Mouse (Mus musculus): ENCODE measurements at regions not wholly inside any gene's neighbourhood (a gene's known extent, or its start where the extent isn't known, plus 50 kb on each side); places are given as distances from the start of the nearest gene placed in this dataset.

- Histone ChIP-seq H3K9me3 (ENCODE audit: control insufficient read depth, low read length) (no peaks in the 10 kb centered on the region), H3K27me3 (ENCODE audit: control insufficient read depth, insufficient read depth, low read length) (no peaks in the 10 kb centered on the region), H3K27ac (replicated peaks; ENCODE audit: low read depth, low read length) (no peak overlapping the region), H3K4me1 (ENCODE audit: control insufficient read depth, insufficient read depth, low read length) (no peaks in the 10 kb centered on the region), H3K4me3 (replicated peaks; ENCODE audit: low read length) (no peak overlapping the region), H3K4me2 (replicated peaks; ENCODE audit: low read depth, low read length, severe bottlenecking) (no peak overlapping the region), H3K9ac (ENCODE audit: low read depth, low read length, severe bottlenecking) (no peak overlapping the region), H3K36me3 (ENCODE audit: control insufficient read depth, insufficient read depth, low read length) (no peaks in the 10 kb centered on the region)
- no peak for TF ChIP-seq POLR2A (IDR thresholded peaks at IDR 0.05; ENCODE audit: borderline replicate concordance, extremely low read depth, insufficient read depth, insufficient read length)
- DNase-seq (ENCODE audit: low spot score), result no peak
- ATAC-seq (ENCODE audit: low FRiP score, low read depth), result no peak
- WGBS, result 41% methylated on average over 3 of the region's 3 CpGs
Observed at GRCm38 (mm10) chr19:49931202-49931601, 747.2 kb downstream of the Sorcs1 start.

GRCm38 (mm10) chr19:49911738-49912137 is 766.7 kb downstream of the Sorcs1 start:
- Histone ChIP-seq H3K9ac (ENCODE audit: low read depth, low read length, severe bottlenecking) (no peak overlapping the region), H3K27me3 (ENCODE audit: control insufficient read depth, insufficient read depth, low read length) (no peaks in the 10 kb centered on the region), H3K36me3 (ENCODE audit: control insufficient read depth, insufficient read depth, low read length) (no peaks in the 10 kb centered on the region), H3K9me3 (ENCODE audit: control insufficient read depth, low read length) (no peaks in the 10 kb centered on the region), H3K4me1 (ENCODE audit: control insufficient read depth, insufficient read depth, low read length) (no peaks in the 10 kb centered on the region), H3K4me3 (replicated peaks; ENCODE audit: low read length) (no peak overlapping the region), H3K27ac (replicated peaks; ENCODE audit: low read depth, low read length) (no peak overlapping the region), H3K4me2 (replicated peaks; ENCODE audit: low read depth, low read length, severe bottlenecking) (no peak overlapping the region)
- WGBS, result 69% methylated on average over 3 of the region's 3 CpGs
- ATAC-seq (ENCODE audit: low FRiP score, low read depth) (no peak), DNase-seq (ENCODE audit: low spot score) (no peak)
- no peak for TF ChIP-seq POLR2A (IDR thresholded peaks at IDR 0.05; ENCODE audit: borderline replicate concordance, extremely low read depth, insufficient read depth, insufficient read length)

DNA sequence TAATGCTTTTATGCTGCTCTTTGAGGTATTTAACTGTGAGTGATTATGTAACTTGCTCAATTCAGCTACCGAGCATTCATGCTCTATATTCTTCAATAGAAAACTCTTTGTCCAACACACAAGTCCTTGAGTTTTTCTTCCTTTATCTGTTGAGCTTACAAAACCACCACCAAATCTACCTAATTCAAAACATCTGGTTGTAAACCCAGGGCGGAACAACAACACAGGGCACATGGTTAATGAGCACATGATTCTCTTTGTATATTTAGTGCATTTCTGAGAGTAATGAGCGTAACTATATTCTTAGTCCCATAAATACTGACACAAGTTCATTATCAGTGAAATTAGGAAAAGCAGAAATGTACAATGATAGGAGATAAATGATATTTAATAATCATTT is 798.2 kb downstream of the Sorcs1 start:
- no peak for DNase-seq (ENCODE audit: low spot score)
- 28% methylated on average over 3 of the region's 3 CpGs for WGBS
- no peak for ATAC-seq (ENCODE audit: low FRiP score, low read depth)

GRCm38 (mm10) chr19:49860761-49861160 is 817.7 kb downstream of the Sorcs1 start:
- Histone ChIP-seq H3K27me3 (ENCODE audit: control insufficient read depth, insufficient read depth, low read length) (no peaks in the 10 kb centered on the region), H3K4me1 (ENCODE audit: control insufficient read depth, insufficient read depth, low read length) (no peaks in the 10 kb centered on the region), H3K9me3 (ENCODE audit: control insufficient read depth, low read length) (no peaks in the 10 kb centered on the region), H3K36me3 (ENCODE audit: control insufficient read depth, insufficient read depth, low read length) (no peaks in the 10 kb centered on the region), H3K4me3 (replicated peaks; ENCODE audit: low read length) (no peak overlapping the region), H3K27ac (replicated peaks; ENCODE audit: low read depth, low read length) (no peak overlapping the region), H3K9ac (ENCODE audit: low read depth, low read length, severe bottlenecking) (no peak overlapping the region), H3K4me2 (replicated peaks; ENCODE audit: low read depth, low read length, severe bottlenecking) (no peak overlapping the region)
- TF ChIP-seq POLR2A (IDR thresholded peaks at IDR 0.05; ENCODE audit: borderline replicate concordance, extremely low read depth, insufficient read depth, insufficient read length), result no peak
- ATAC-seq (ENCODE audit: low FRiP score, low read depth) (no peak), DNase-seq (ENCODE audit: low spot score) (no peak)
- WGBS, result 90% methylated on average over 7 of the region's 7 CpGs

More for the DNA sequence above, 798.2 kb downstream of the Sorcs1 start:
- no peaks in the 10 kb centered on the region for H3K9me3 ChIP-seq (ENCODE audit: control insufficient read depth, low read length)
- H3K4me1 ChIP-seq (ENCODE audit: control insufficient read depth, insufficient read depth, low read length), result no peaks in the 10 kb centered on the region
- TF ChIP-seq POLR2A (IDR thresholded peaks at IDR 0.05; ENCODE audit: borderline replicate concordance, extremely low read depth, insufficient read depth, insufficient read length), result no peak
- no peak overlapping the region for H3K27ac ChIP-seq (replicated peaks; ENCODE audit: low read depth, low read length)
- H3K4me2 ChIP-seq (replicated peaks; ENCODE audit: low read depth, low read length, severe bottlenecking), result no peak overlapping the region
- no peak overlapping the region for H3K9ac ChIP-seq (ENCODE audit: low read depth, low read length, severe bottlenecking)
- H3K4me3 ChIP-seq (replicated peaks; ENCODE audit: low read length), result no peak overlapping the region
- no peaks in the 10 kb centered on the region for H3K36me3 ChIP-seq (ENCODE audit: control insufficient read depth, insufficient read depth, low read length)
- H3K27me3 ChIP-seq (ENCODE audit: control insufficient read depth, insufficient read depth, low read length), result no peaks in the 10 kb centered on the region

- Histone ChIP-seq H3K9me3 (ENCODE audit: control insufficient read depth, low read length) (no peaks in the 10 kb centered on the region), H3K27ac (replicated peaks; ENCODE audit: low read depth, low read length) (no peak overlapping the region; the same call in 1 of the 2 replicates), H3K4me1 (ENCODE audit: control insufficient read depth, insufficient read depth, low read length) (no peaks in the 10 kb centered on the region), H3K27me3 (ENCODE audit: control insufficient read depth, insufficient read depth, low read length) (no peaks in the 10 kb centered on the region), H3K4me2 (replicated peaks; ENCODE audit: low read depth, low read length, severe bottlenecking) (peak overlapping the region; percentile 4; the same call in 1 of the 2 replicates), H3K9ac (ENCODE audit: low read depth, low read length, severe bottlenecking) (no peak overlapping the region), H3K36me3 (ENCODE audit: control insufficient read depth, insufficient read depth, low read length) (no peaks in the 10 kb centered on the region), H3K4me3 (replicated peaks; ENCODE audit: low read length) (no peak overlapping the region)
- no peak for TF ChIP-seq POLR2A (IDR thresholded peaks at IDR 0.05; ENCODE audit: borderline replicate concordance, extremely low read depth, insufficient read depth, insufficient read length)
- ATAC-seq (ENCODE audit: low FRiP score, low read depth), result no peak
- no peak for DNase-seq (ENCODE audit: low spot score)
- 33% methylated on average over 9 of the region's 9 CpGs for WGBS
Observed at GRCm38 (mm10) chr19:49855481-49856035, 822.9 kb downstream of the Sorcs1 start.

GRCm38 (mm10) chr19:49841984-49842383 is 836.5 kb downstream of the Sorcs1 start:
- Histone ChIP-seq H3K36me3 (ENCODE audit: control insufficient read depth, insufficient read depth, low read length) (no peaks in the 10 kb centered on the region), H3K4me3 (replicated peaks; ENCODE audit: low read length) (no peak overlapping the region), H3K9me3 (ENCODE audit: control insufficient read depth, low read length) (no peaks in the 10 kb centered on the region), H3K27ac (replicated peaks; ENCODE audit: low read depth, low read length) (no peak overlapping the region), H3K4me2 (replicated peaks; ENCODE audit: low read depth, low read length, severe bottlenecking) (no peak overlapping the region), H3K9ac (ENCODE audit: low read depth, low read length, severe bottlenecking) (no peak overlapping the region), H3K27me3 (ENCODE audit: control insufficient read depth, insufficient read depth, low read length) (no peaks in the 10 kb centered on the region), H3K4me1 (ENCODE audit: control insufficient read depth, insufficient read depth, low read length) (no peaks in the 10 kb centered on the region)
- ATAC-seq (ENCODE audit: low FRiP score, low read depth) (no peak), DNase-seq (ENCODE audit: low spot score) (no peak)
- no peak for TF ChIP-seq POLR2A (IDR thresholded peaks at IDR 0.05; ENCODE audit: borderline replicate concordance, extremely low read depth, insufficient read depth, insufficient read length)
- 87% methylated on average over 5 of the region's 5 CpGs for WGBS
